Mouse (Mus musculus) ES-E14 (cell line): ENCODE results near the gene Cct8. TPM values are rescaled to one million over a fixed set of nuclear protein-coding genes. Genes with fewer than 3 reads are reported as not detected.

Experiments
- DNase-seq: peaks from one replicate; pipeline ENCODE4 v3.0.0-alpha.2; 2013; ENCODE audit warnings: low read depth, low spot score
- H3K27ac ChIP-seq: 2 replicates; pipeline ENCODE4 v1.5.1; 2012; ENCODE audit warnings: low read depth, mild to moderate bottlenecking, low read length, moderate library complexity, mixed read lengths; ENCODE audit not compliant: poor library complexity, insufficient read depth, severe bottlenecking
- H3K36me3 ChIP-seq: 2 replicates; pipeline ENCODE4 v1.6.1; 2012; ENCODE audit warnings: mild to moderate bottlenecking, low read length, moderate library complexity, mixed read lengths; ENCODE audit not compliant: control insufficient read depth, poor library complexity, insufficient read depth, severe bottlenecking
- H3K4me1 ChIP-seq, 2 experiments: fragments of 150-350 bp in 1 of 2; sonication (generic) in 1 of 2; 2 replicates each; pipeline ENCODE4 v1.6.1; 2012; ENCODE audit warnings: low read length in 2 of 2, mild to moderate bottlenecking in 1 of 2, mixed read lengths in 1 of 2; ENCODE audit not compliant: control insufficient read depth in 2 of 2, insufficient read depth in 2 of 2, poor library complexity in 1 of 2
- H3K4me3 ChIP-seq, 2 experiments: fragments of 150-350 bp in 1 of 2; sonication (generic) in 1 of 2; 2 replicates each; pipeline ENCODE4 v1.5.1; 2012; ENCODE audit warnings: low read length in 2 of 2, low read depth in 1 of 2, mild to moderate bottlenecking in 1 of 2, mixed read lengths in 1 of 2; ENCODE audit not compliant: insufficient read depth in 1 of 2, poor library complexity in 1 of 2, severe bottlenecking in 1 of 2
- H3K9ac ChIP-seq: 2 replicates; pipeline ENCODE4 v1.6.1; 2012; ENCODE audit warnings: low read depth, mild to moderate bottlenecking, low read length, mixed read lengths; ENCODE audit not compliant: poor library complexity, insufficient read depth, severe bottlenecking
- H3K9me3 ChIP-seq: fragments of 150-350 bp; sonication (generic); 2 replicates; pipeline ENCODE4 v1.6.1; 2012; ENCODE audit warnings: low read depth, mild to moderate bottlenecking, low read length; ENCODE audit not compliant: control insufficient read depth, insufficient read depth
- CHD2 ChIP-seq: IDR thresholded peaks from 2 replicates; pipeline ENCODE4 v1.6.1; 2014; ENCODE audit warnings: mild to moderate bottlenecking, low read depth, low read length, inconsistent platforms
- HCFC1 ChIP-seq: IDR thresholded peaks from 2 replicates; pipeline ENCODE4 v1.6.1; 2012; ENCODE audit warnings: low read length, inconsistent platforms, borderline replicate concordance; ENCODE audit not compliant: insufficient read depth
- MAFK ChIP-seq: IDR thresholded peaks from 2 replicates; pipeline ENCODE4 v1.6.1; 2014; ENCODE audit warnings: mild to moderate bottlenecking, low read depth, low read length, inconsistent platforms; ENCODE audit not compliant: insufficient read depth
- ZC3H11A ChIP-seq: IDR thresholded peaks from 2 replicates; pipeline ENCODE4 v1.6.1; 2012; ENCODE audit warnings: low read depth, mild to moderate bottlenecking, inconsistent platforms, low read length, borderline replicate concordance
- ZNF384 ChIP-seq: IDR thresholded peaks from 2 replicates; pipeline ENCODE4 v1.6.1; 2012; ENCODE audit warnings: low read depth, low read length, inconsistent platforms
- in situ Hi-C, 2 experiments: fragments of 600-800 bp; cut with MboI; formaldehyde crosslinking; loops; one replicate each; pipeline ENCODE4 v1.15.1; 2025; ENCODE audit warnings: low sequenced_read_pairs in 2 of 2, inconsistent platforms in 1 of 2; ENCODE audit not compliant: unreplicated experiment in 2 of 2
- total RNA-seq: library from RNA; depleted of rRNA; stranded (reverse); fragments of 300-350 nt; gene quantifications from 2 replicates; pipeline ENCODE4 v1.2.3, GENCODE M21; 2012; rRNA removed

Gene Cct8
- total RNA-seq, 1 experiment: 355 TPM

- in situ Hi-C loops: no loop called here
- no peak for DNase-seq
These were observed 61.4 kb downstream of the Cct8 start for GRCm38 (mm10) chr16:87434266-87434665.

More at GRCm38 (mm10) chr16:87434266-87434665, 61.4 kb downstream of the Cct8 start:
- Histone ChIP-seq H3K4me1 (peaks cover 2 to 10% of the 10 kb centered on the region in 2 experiments; a peak in 3 of 4 replicates), H3K9ac (no peak overlapping the region), H3K27ac (no peak overlapping the region), H3K9me3 (no peaks in the 10 kb centered on the region), H3K4me3 (no peak overlapping the region), H3K36me3 (no peaks in the 10 kb centered on the region)
- TF ChIP-seq CHD2: no peak
- no peak for TF ChIP-seq ZNF384
- TF ChIP-seq MAFK: no peak
- no peak for TF ChIP-seq HCFC1
- no peak for TF ChIP-seq ZC3H11A

Other genes with a start within 250 kb of the Cct8 start
- gene N6amt1, start 141.7 kb downstream of the Cct8 start, total RNA-seq: 7.5 and 9.3 TPM in 2 replicates
- 21.8 and 22.7 TPM in 2 replicates for gene Ltn1, start 63.3 kb downstream of the Cct8 start, total RNA-seq
- 3.2 and 4.6 TPM in 2 replicates for gene Rwdd2b, start 55.3 kb downstream of the Cct8 start, total RNA-seq
- gene Usp16, start 41.2 kb downstream of the Cct8 start, total RNA-seq: 47.1 and 51.0 TPM in 2 replicates
- not detected in 2 replicates for gene Map3k7cl, start 57.5 kb upstream of the Cct8 start, total RNA-seq
- 16.9 and 19.5 TPM in 2 replicates for gene Bach1, start 203.1 kb upstream of the Cct8 start, total RNA-seq